Mouse (Mus musculus) gonadal fat pad, adult 2 months (tissue): ENCODE measurements around the gene Dusp1. TPM values are rescaled to one million over a fixed set of nuclear protein-coding genes. Genes with fewer than 3 reads are reported as not detected.

Source experiments
- DNase-seq: peaks from one replicate; pipeline ENCODE4 v3.0.0-alpha.2; 2012; ENCODE audit warnings: low read depth
- polyA plus RNA-seq: library from polyadenylated mRNA; depleted of rRNA; stranded (reverse); fragments of >200 nt; gene quantifications from 2 replicates; pipeline ENCODE4 v1.2.3, GENCODE M21; 2012

The Dusp1 gene
- polyA plus RNA-seq, 1 experiment = 85.9 TPM

DNA sequence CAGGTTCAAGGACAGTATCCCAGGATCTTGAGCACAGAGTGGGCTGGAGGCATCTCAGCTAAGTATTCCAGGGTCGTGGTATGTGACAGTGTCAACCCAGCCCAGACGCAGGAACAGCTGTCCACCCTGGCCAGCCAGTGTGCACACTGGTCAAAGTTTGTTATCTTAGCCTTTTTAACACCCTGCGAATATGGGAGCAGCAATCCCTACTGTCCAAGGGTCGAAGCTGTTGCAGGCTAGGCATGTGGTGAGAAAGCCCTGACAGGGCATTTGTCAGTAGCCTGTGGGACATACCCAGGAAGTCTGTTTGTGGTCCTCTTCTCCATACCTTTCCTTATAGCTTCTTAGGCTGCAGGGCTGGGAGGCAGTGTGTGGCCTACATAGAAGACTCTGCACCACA lies 22.1 kb upstream of the Dusp1 start:
- no peak for DNase-seq

DNA sequence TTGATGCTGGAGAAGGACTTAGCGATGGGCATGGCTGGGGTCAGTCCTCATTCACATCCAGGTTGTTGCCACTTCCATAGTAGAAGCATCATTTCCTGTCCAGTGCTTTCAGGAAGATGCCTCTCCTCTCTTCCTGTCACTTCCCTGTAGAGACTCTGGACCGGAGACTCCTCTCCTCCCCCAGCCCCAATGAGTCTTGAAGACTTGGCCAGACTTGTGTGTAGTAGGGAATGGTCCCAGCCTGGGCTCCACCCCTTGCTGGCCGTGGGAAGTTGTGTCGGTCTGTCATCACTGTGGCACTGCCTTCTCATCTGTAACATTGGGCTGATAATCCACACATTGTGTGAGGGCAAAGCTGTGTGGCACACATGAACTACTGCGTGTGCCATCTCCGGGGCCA lies 21.7 kb upstream of the Dusp1 start:
- DNase-seq = no peak

DNA sequence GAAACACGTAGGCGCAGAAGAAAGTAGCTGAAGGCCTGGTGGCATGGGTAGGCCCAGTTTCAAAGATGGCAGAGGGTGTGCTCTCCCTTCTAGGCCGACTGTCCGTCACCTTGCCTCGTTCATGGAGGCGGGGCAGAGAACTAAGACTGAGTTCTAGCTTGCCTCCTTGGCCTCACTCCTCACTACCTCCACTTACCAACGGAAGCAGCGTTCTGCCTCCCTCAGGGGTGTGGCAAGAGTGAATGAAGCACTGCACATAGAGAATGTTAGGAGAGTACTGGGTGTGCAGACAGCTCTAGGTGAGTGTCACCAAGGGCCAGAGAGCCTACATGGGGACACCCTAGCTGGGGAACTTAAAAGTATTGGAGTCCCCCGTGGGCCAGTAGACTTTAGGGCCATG lies 21.1 kb upstream of the Dusp1 start:
- DNase-seq = no peak

DNA sequence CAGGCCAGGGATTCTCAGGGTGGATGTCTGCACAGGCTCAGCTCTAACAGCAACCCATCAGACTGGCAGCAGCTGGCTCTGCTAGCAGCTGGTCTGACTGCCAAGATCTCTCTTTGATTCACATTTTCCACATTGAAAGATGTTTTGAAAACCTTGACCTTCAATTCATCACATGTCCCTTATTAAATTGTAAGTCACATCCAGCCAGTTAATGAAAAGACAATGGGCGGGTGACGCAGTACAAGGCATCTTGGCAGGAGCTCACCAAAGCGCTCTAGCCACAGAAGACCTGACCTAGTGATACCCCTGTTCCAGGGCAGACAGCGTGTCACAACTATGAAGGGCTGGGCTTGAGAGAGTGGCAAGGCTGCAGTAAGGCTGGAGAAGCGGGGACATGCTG lies 20.4 kb upstream of the Dusp1 start:
- DNase-seq = no peak

DNA sequence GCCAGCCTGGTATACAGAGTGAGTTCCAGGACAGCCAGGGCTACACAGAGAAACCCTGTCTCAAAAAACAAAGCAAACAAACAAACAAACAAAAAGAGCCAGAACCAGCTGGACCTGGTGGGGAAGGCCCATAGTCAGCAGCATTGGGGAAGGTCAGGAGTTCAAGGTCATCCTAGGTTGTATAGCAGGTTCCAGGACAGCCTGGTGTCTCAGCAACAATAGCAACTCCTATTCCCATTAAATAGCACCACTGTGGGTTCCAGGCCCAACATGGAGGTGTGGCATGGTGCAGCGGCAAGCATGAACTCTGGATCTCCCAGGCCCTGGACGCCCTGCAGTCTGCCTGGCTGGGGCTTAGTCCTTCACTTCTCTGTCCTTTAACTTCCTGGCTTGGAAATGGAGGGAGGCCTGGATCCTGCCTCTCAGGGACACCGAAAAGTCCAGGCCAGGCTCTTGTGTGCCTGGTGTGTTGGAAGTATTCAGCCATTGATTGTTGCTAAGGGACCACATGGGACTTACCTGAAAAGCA lies 19.0 kb upstream of the Dusp1 start:
- DNase-seq = no peak

DNA sequence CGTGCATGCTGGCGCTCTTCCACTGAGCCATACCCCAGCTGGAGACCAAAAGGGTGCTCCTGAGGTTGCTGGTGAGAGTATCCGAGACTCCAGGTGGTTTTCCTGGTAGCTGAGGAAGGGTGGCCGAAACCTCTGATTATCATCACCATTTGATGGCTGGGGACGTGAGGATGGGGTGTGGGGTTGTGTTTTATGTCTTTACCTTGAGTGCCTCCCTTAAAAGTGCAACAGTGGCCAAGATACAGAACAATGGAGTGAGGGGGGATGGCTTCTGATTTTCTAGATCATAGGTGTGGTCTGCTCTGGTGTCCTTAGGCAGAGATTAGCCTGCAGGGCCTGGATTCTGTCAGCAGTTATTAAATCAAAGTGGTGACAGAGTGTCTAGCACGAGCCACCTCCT lies 17.5 kb upstream of the Dusp1 start:
- DNase-seq = no peak

DNA sequence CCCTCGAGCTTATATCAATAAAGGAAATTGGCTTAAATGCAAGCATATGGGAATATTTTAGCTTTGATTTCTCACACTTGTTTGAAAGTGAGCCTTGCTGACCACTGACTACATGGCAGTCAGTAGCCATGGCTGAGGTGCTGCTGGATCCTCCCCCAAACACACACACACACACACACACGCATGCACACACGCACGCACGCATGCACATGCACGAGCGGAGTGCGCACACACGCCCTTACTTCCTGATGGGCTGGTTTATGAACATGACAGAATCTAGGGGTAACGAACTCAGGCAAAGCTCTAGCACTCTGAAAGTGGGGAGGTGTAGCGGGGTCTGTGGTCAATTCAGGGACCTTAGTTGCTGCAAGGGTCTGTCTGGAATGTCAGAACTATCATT lies 16.8 kb upstream of the Dusp1 start:
- DNase-seq = no peak

DNA sequence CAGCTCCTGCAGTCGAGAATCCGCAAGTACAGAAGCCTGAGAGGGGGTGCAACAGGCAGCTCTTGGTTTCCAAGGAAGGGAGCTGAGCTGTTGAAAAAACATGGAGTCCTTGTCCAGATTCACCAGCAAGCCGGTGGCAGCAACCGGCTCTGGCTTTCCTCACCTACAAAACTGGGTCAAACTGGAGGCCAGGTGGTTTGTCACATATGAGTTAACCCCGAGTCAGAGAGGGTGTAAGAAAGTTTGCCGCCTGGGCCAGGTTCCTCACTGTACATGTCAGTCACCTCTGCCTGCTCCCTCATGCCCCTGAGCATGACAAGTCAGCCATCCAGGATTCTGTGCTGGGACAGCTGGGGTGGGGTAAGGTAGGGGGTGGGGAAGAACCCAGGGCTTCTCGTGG lies 16.2 kb upstream of the Dusp1 start:
- DNase-seq = no peak

DNA sequence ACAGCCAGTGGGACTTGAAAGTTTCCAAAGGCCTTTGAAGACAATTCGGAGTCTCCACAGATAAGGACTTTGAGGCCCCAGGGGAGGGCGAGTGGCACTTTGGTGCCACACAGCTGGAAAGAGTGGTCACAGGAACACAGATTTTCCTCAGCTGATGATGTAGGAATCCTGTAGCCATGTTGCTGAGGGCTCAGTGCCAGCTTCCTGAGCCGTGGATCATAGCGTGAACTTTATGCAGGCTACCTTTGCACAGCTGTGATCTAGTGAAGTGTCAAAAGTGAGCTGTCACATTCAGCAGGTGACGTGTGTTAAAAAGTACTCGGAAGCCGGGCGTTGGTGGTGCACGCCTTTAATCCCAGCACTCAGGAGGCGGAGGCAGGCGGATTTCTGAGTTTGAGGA lies 15.4 kb upstream of the Dusp1 start:
- DNase-seq = no peak

DNA sequence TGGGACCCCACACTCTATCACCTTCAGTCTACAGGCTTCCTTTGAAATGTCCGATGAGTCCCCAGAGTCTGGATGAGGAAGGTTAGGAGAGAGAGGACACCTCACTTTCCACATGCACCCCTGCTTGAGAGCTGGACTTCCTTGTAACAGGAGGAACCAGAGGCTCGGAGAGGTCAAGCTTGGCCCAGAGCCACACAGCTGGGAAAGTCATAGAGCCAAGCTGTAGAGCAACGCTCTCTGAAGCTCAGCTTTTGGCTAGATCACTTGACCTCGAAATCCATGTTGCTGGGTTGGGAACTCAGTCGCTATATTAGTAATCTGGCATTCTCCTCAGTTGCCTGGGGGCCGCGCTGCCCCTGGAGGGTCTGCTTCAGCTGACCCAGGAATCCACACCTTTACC lies 14.9 kb upstream of the Dusp1 start:
- no peak for DNase-seq

DNA sequence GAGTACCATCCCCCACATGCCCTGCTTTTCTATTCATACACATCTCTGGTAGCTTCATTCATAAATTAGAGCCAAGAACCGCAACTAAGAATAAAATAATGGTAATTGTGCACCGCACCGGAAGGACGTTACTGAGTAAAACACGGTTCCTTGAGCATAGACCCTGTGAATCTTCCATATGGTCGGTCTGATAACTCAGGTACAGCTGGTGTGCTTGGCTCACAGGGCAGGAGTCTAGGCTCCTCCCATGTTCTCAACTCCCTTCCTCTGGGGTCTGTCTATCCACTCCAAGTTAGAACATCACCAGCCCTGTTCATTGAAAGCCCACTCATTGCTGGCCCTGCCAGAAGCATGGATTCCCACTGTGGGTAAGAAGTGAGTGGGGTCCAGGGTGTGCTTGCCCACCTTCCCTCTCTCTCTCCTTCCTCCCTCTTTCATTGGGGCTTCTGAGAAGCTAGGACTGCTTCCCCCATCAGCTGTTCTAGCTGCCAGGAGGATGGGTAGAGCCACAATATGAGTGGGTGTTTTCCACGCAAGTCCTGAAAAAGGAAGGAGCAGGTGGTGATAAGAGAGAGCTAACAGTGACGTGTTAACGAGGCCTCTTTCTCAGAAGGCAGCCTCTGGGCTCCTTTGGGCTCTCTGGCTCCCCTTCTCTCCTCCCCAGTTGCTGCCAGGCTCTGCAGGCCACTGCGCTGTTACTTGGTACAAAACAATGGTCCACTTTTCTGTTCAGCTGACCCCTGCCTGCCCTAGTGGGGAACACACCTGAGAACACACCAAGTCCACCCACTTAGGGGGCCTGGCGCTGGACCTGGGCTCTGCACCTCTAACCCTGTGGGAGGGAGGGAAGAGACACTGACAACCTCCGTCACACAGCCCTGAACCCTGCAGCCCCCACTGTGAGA lies 14.1 kb upstream of the Dusp1 start:
- no peak for DNase-seq

DNA sequence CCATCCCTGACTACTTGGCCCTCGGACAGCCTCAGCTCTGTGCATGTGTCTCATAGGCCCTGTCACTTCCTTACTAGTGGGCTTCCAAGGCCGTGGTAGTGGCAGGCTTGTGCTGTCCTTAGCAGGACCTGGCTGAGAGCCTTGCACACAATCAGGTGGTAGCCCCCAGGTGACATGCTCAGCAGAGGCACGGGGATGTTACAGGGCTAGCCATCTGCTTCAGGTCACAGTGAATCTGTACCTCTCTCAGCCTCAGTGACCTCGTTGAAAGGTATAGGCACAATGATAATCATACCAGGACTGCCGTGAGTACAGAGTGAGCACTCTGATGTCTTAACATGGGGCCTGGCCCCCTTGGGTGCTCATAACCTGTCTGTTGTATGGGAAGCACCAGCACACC lies 12.8 kb upstream of the Dusp1 start:
- no peak for DNase-seq

DNA sequence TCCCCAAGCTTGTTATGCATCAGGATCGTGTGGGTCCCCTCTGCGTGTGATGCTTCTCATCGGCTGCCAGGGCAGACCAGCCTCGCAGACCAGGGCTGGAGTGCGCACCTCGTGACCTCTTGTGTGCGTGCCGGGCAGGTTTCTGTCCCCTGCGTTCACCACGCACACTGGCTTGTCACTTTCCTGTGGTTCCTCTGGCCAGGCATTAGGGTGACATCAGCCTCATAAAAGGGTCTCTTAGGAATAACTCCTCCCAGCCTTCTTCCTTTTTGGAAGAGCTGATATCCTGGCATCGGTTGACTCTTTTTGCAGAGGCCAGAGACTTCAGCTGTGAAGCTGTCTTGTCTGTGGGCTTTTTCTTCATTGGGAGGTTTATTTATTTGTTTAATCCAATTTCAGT lies 12.2 kb upstream of the Dusp1 start:
- DNase-seq = no peak

DNA sequence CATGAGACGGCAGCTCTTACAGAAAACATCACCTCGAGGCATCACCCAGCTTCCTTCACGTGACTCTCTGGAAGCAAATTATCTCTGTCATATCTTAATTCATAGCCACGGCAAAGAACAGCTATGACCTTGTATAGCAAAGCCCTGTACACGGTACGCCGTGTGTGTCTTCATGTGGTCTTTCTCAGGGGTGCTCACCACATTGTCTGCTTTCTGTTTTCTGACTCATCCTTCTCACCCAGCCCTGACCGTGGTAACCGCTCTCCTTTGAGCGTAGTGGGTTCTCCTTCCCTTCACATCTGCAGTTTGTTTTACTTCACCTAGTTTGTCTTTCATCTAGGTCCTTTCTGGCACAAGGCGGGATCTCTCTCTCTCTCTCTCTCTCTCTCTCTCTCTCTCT lies 10.3 kb upstream of the Dusp1 start:
- DNase-seq = no peak

DNA sequence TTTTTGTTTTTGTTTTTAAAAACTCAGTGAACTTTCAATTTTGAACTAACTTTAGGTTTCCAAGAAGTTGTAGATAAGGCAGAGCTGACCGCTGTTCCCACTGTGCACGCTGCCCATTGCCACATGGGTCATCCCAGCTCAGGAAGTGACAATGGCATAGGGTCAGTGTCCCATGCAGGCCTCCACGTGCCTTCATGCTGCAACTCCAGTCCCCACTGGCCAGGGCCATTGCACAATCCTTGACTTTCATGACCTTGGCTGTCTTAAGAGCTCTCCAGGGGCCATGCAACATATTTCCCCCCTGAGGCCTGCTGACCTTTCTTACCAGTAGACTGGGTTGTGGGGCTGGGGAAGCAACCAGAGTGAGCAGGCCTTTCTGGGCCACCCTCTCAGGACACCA lies 9.4 kb upstream of the Dusp1 start:
- no peak for DNase-seq

DNA sequence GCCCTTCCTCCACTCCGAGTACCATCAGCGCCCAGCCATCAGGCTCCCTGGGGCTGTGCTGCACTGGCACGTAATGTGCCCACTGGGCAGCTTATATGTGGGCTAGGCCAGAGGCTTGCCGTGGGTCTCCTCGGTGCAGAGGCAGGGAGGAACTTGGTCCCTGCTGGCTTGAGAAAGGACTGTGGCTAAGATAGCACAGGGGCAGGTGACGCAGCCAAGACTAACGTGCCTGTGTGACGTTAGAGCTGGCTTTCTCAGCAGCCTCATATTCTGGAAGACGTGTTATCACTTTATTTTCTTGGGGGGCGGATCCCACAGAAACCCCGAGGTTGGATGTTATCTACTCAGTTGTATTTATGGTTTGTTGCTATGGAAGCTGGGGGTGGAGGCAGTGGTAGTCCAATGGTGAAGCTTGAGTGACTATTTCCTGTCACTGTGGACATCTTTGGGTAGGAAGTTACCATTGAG lies 8.8 kb upstream of the Dusp1 start:
- no peak for DNase-seq

DNA sequence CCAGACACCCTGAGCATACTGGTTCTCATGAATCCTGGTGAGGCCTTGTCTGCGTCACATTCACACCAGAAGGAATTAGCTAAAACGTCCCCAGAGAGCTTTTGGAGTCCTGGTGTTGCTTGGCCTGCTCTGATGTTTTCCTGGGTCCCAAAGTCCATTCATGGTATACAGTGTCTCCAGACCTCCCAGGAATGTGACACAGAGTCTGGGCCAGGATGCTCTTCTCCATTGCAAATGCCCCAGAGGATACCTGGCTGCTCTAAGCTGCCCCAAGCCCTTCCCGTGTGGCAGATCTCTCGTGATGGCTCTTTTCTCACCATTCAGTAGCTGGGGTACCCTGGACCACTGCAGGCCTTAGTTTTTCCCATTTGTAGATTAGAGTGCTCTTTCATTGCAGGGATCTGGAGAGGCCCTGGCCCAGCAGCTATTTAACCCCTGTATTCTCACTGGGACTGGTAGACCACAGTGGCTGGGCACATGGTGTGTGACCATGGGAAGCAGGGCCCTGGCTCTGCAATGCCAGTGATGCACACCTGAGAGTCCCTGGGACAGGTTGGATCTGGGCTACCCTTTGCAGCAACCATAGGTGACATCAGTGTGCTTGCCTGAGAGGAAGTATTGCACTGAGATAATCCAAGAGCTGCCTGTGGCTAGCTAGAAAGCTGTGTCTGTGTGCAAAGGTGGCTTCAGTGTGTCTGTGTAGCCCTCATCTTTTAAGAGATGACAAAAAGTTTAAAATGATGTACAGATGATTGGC lies 7.8 kb upstream of the Dusp1 start:
- no peak for DNase-seq

DNA sequence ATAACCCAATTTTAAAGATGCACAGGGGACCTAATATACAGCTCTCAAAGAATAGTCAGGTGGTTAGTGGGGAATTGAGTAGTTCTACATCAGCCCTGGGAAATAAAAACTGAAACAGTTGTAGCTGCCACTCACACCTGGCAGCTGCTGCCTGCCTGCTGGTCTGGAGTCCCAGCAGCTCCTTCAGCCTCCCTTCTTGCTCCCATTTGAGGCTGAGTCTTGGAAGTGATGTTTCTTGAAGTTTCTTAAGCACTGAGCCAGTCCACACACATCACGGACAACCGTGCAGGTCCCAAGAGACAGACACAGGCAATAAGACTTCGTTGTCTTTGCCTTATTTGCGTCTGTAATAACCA lies 5.9 kb upstream of the Dusp1 start:
- DNase-seq = no peak

DNA sequence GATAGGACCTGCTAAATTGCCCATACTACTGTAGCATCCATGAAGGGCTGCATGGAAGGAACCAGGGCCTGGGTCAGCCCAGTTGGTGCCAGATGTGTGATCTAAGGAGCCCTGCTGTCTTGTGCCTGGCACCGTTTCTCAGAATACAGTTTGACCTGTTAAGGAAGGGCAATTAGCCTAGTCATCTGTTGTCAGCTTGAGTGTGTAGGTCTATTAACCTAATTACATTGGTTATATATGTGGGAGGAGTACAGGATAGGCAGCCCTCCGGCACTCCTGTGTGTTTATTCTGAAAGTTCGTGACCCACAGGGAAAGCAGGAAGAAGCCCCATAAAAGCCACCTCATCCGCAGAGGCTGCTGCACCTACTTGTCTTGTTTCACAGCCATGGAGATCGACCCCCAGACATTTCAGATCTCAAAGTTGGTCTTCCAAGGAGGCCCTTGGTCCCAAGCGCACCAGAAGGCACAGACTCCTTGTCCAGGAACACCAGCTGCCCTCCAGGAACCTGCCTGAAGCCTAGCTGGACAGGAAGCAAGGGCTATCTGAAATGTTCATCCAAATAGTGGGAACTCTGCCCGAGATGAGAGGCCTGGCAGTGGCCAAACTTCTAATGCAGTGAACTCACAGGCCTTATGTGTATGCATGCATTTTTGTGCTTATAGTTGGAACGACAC lies 5.4 kb upstream of the Dusp1 start:
- no peak for DNase-seq

DNA sequence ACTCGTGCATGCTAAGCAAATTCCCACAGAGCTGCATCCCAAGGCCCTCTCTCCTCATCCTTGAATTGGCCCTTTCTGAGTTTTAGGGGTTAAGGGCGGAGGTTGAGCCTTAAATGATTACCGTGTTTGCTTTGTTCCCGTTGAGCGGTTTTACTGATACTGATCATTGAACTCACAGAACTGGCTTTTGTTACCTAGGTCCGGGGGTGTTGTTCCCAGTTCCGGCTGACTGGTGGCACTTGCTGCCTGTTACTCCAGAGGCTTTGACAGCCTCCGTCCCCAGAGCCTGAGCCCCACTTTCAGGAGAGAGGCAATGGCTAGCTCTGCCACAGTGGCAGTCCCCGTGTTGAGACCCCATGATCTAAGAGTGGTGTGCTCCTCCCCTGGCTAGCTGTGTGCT lies 2.5 kb upstream of the Dusp1 start:
- no peak for DNase-seq

DNA sequence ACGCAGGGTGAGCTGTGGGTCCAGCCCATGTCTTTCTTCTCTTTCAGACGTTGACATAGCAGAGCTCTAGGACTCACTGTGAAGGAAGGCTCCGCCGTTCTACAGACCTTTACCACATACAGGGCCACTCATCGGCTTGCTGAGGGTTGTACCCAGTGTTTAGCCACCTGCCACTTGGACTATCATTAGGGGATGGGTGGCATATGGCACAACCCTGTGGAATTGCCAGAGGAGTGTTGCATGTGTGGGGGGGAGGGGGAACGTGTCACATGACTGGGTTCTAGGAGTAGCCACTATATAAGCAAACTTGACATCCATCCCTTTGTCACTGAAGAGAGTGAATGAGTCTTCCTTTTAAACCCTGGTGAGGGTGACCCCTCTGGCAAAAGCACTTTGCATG lies 1.5 kb upstream of the Dusp1 start:
- DNase-seq = no peak

DNA sequence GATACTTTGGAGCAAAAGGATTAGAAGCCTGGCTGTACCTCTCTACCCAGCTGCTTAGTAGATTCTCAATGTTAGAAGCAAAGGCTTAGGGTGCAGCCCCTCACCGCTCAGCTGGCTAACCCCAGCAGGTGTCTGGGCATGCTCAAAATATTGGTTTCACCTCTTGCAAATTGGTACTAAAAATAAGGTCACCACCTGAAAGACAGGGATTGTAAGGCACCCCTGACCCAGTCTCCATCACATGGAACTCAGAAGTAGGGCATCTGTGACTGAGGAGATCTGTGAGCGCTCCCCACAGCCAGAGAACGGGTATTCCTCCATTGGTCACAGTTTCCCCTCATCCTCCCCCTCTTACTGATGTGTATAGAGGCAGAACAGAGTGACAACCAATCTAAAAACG lies 364 bp upstream of the Dusp1 start:
- DNase-seq = no peak

DNA sequence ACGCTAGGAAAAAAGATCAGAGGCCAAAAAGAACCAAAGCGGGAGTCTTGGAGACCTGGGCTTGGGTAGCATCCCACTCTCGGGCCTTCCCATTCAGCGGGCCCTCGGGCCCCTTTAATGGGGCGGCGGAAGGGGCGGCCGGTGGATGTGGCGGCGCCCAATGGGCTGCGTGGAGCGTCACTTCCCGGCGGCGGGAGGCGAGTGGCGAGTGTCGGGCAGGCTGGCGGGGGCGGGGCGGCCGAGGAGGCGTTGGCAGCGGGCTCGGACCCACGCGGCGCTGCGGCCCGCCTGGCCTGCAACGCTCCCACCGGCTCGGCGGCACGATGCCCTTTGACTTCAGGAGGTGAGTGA lies 663 bp downstream of the Dusp1 start, which contains the start of gene Ergic1:
Gene Ergic1 (plus strand): TSS at position 200 of the 351 bp plus-strand sequence.
- no peak for DNase-seq
